Mouse (Mus musculus): Measurements from ENCODE around the gene Brms1.
"Not testable (repeated sequence)": the region's sequence is repeated elsewhere in the genome, so short reads cannot be mapped to it uniquely, and the experiment has no call there.

Brms1 gene

GRCm38 (mm10) chr19:5067040-5067799, 26.1 kb downstream of the Brms1 start:
- no peak for DNase-seq

- DNase-seq: no peak
Observed at GRCm38 (mm10) chr19:5067867-5068569, 26.9 kb downstream of the Brms1 start, which contains the start of gene Cd248. Gene Cd248, plus strand, starts transcription at chr19:5068078.

GRCm38 (mm10) chr19:5068570-5069234, 27.5 kb downstream of the Brms1 start:
- no peak for DNase-seq

GRCm38 (mm10) chr19:5069486-5069885, 28.3 kb downstream of the Brms1 start:
- no peak for DNase-seq

GRCm38 (mm10) chr19:5069978-5070377, 28.8 kb downstream of the Brms1 start:
- no peak for DNase-seq

GRCm38 (mm10) chr19:5071077-5071476, 29.9 kb downstream of the Brms1 start:
- DNase-seq: no peak

GRCm38 (mm10) chr19:5071545-5072369, 30.6 kb downstream of the Brms1 start:
- DNase-seq: no peak

GRCm38 (mm10) chr19:5072389-5073019, 31.4 kb downstream of the Brms1 start:
- DNase-seq: no peak

- no peak for DNase-seq
Observed at GRCm38 (mm10) chr19:5073028-5073427, 31.9 kb downstream of the Brms1 start.

- DNase-seq: no peak
Observed at GRCm38 (mm10) chr19:5073518-5073917, 32.4 kb downstream of the Brms1 start.

GRCm38 (mm10) chr19:5079279-5079678, 38.1 kb downstream of the Brms1 start:
- no peak for DNase-seq

- DNase-seq: no peak
Observed at GRCm38 (mm10) chr19:5082005-5082404, 40.9 kb downstream of the Brms1 start.

- no peak for DNase-seq
Observed at GRCm38 (mm10) chr19:5082596-5082995, 41.4 kb downstream of the Brms1 start.

GRCm38 (mm10) chr19:5083961-5084833, 43.0 kb downstream of the Brms1 start:
- DNase-seq: no peak

GRCm38 (mm10) chr19:5084834-5085144, 43.6 kb downstream of the Brms1 start:
- no peak for DNase-seq

GRCm38 (mm10) chr19:5085145-5085863, 44.1 kb downstream of the Brms1 start, which contains the start of gene Tmem151a:
Gene Tmem151a, minus strand, starts transcription at chr19:5085531.
- no peak for DNase-seq

- not testable (repeated sequence) for DNase-seq
Observed at GRCm38 (mm10) chr19:5086533-5086932, 45.4 kb downstream of the Brms1 start.

- DNase-seq: peak; percentile 90
Observed at GRCm38 (mm10) chr19:5087884-5088728, 47.0 kb downstream of the Brms1 start, which contains the start of gene Yif1a. Gene Yif1a, plus strand, starts transcription at chr19:5088538.

GRCm38 (mm10) chr19:5089324-5089723, 48.2 kb downstream of the Brms1 start:
- no peak for DNase-seq

- DNase-seq: no peak
Observed at GRCm38 (mm10) chr19:5092083-5092482, 50.9 kb downstream of the Brms1 start.
